Mouse (Mus musculus) erythroblast, embryonic 14.5 days (primary cell): ENCODE measurements at regions not wholly inside any gene's neighbourhood (a gene's known extent, or its start where the extent isn't known, plus 50 kb on each side); places are given as distances from the start of the nearest gene placed in this dataset.

ENCODE experiments used
- GATA1 ChIP-seq: IDR thresholded peaks from 2 replicates; pipeline ENCODE4 v1.6.1; 2012; ENCODE audit warnings: low read length, inconsistent platforms, mixed read lengths
- TAL1 ChIP-seq: IDR thresholded peaks from 3 replicates; pipeline ENCODE4 v1.6.1; 2012; ENCODE audit warnings: low read length, inconsistent platforms, mixed read lengths

- no peak for TF ChIP-seq TAL1
- no peak for TF ChIP-seq GATA1
Measured at GRCm38 (mm10) chr13:97537686-97538085, 222.7 kb downstream of the Gm10260 start.
